Mouse (Mus musculus) thymus, adult 18-20 months (tissue): ENCODE results near the gene Rab6a.

ENCODE experiments used
- DNase-seq, 2 experiments: peaks; one replicate each; pipeline ENCODE4 v3.0.0; 2022; ENCODE audit warnings: mixed read lengths in 2 of 2

The Rab6a gene

GRCm38 (mm10) chr7:100685061-100686030, 78.1 kb downstream of the Rab6a start:
- peak; percentile 13 to 21 for DNase-seq

- no peak for DNase-seq
These were observed 81.3 kb downstream of the Rab6a start for GRCm38 (mm10) chr7:100688471-100688870.
